ENCODE assay signal across 8 mouse cellular contexts in genomic region chr5:34951161-34951834, GRCm38 (mm10). TPM values are rescaled to one million over a fixed set of nuclear protein-coding genes. Genes with fewer than 3 reads are reported as not detected.
DNase-seq lines count a peak whose midpoint lies in the region; ATAC-seq lines count a peak whose summit lies in the region.

No protein-coding gene starts in this region.

- no peak for ATAC-seq in erythroblast, adult 5-6 weeks (replicated peaks; ENCODE audit: low FRiP score, poor library complexity, severe bottlenecking)
- no peak for ATAC-seq in embryonic facial prominence, embryonic 12.5 days (ENCODE audit: insufficient number of reproducible peaks, insufficient read depth, low FRiP score, low TSS enrichment)
- no peak for ATAC-seq in heart, embryonic 13.5 days (ENCODE audit: extremely low read depth, insufficient number of reproducible peaks, low FRiP score, low TSS enrichment)
- no peak for ATAC-seq in megakaryocyte progenitor cell, adult 5-6 weeks (replicated peaks; ENCODE audit: poor library complexity)

- H3K4me2 ChIP-seq in embryonic facial prominence, embryonic 12.5 days (replicated peaks) = peak overlapping the region; percentile 64
- peak overlapping the region; percentile 80 for H3K4me2 ChIP-seq in heart, embryonic 13.5 days

- 0 out of 2 replicates have a peak overlapping the region, but pooled peaks have one; percentile 97 for H3K9ac ChIP-seq in embryonic facial prominence, embryonic 12.5 days
- H3K9ac ChIP-seq in heart, embryonic 13.5 days = peak overlapping the region; percentile 98

- no peaks in the 10 kb centered on the region for H3K9me3 ChIP-seq in erythroblast, embryonic 14.5 days (ENCODE audit: control insufficient read depth, low read length)
- 0 out of 2 replicates have a peak, but pooled peaks cover 7% of the 10 kb centered on the region for H3K9me3 ChIP-seq in embryonic facial prominence, embryonic 12.5 days
- H3K9me3 ChIP-seq in heart, embryonic 13.5 days = peaks cover 5% of the 10 kb centered on the region; the same call in 1 of the 2 replicates
- no peaks in the 10 kb centered on the region for H3K9me3 ChIP-seq in limb, embryonic 10.5 days (replicated peaks)

- peaks cover 47% of the 10 kb centered on the region for H3K36me3 ChIP-seq in erythroblast, embryonic 14.5 days (ENCODE audit: control insufficient read depth)
- peaks cover 12% of the 10 kb centered on the region for H3K36me3 ChIP-seq in embryonic facial prominence, embryonic 12.5 days
- H3K36me3 ChIP-seq in heart, embryonic 13.5 days = peaks cover 17% of the 10 kb centered on the region
- peaks cover 42% of the 10 kb centered on the region for H3K36me3 ChIP-seq in limb, embryonic 10.5 days

- H3K27ac ChIP-seq in embryonic facial prominence, embryonic 12.5 days = no peak overlapping the region
- 0 out of 2 replicates have a peak overlapping the region, but pooled peaks have one; percentile 24 for H3K27ac ChIP-seq in heart, embryonic 13.5 days (replicated peaks)
- H3K27ac ChIP-seq in limb, embryonic 10.5 days = no peak overlapping the region

- no peaks in the 10 kb centered on the region for H3K27me3 ChIP-seq in erythroblast, embryonic 14.5 days (ENCODE audit: control insufficient read depth)
- no peaks in the 10 kb centered on the region for H3K27me3 ChIP-seq in embryonic facial prominence, embryonic 12.5 days
- no peaks in the 10 kb centered on the region for H3K27me3 ChIP-seq in heart, embryonic 13.5 days (replicated peaks)
- no peaks in the 10 kb centered on the region for H3K27me3 ChIP-seq in limb, embryonic 10.5 days (ENCODE audit: low read depth, poor library complexity, severe bottlenecking)

- peak overlapping the region; percentile 83 for H3K4me3 ChIP-seq in erythroblast, embryonic 14.5 days (replicated peaks)
- H3K4me3 ChIP-seq in embryonic facial prominence, embryonic 12.5 days = peak overlapping the region; percentile 92; the same call in 1 of the 2 replicates
- no peak overlapping the region for H3K4me3 ChIP-seq in heart, embryonic 13.5 days
- H3K4me3 ChIP-seq in limb, embryonic 10.5 days = peak overlapping the region; percentile 94; the same call in 1 of the 2 replicates

- peaks cover 76% of the 10 kb centered on the region for H3K4me1 ChIP-seq in erythroblast, embryonic 14.5 days (ENCODE audit: control insufficient read depth)
- H3K4me1 ChIP-seq in embryonic facial prominence, embryonic 12.5 days = peaks cover 21% of the 10 kb centered on the region
- H3K4me1 ChIP-seq in heart, embryonic 13.5 days = peaks cover 66% of the 10 kb centered on the region
- H3K4me1 ChIP-seq in limb, embryonic 10.5 days = peaks cover 37% of the 10 kb centered on the region

- no peak for DNase-seq in limb, embryonic 10.5 days (ENCODE audit: low spot score)
- no peak for DNase-seq in embryo, embryonic 9.5 days (ENCODE audit: extremely low spot score)
- DNase-seq in testis, postnatal 10 days (ENCODE audit: low spot score) = no peak

- WGBS in embryonic facial prominence, embryonic 12.5 days = 94% methylated on average over 8 of the region's 8 CpGs
- WGBS in heart, embryonic 13.5 days = 89% methylated on average over 8 of the region's 8 CpGs
- WGBS in limb, embryonic 10.5 days = 95% methylated on average over 8 of the region's 8 CpGs

RNA-seq across cellular contexts. Expression of gene Rgs12, which starts 2.1 kb away (rescaled TPM):
- 8.3 and 9.3 TPM in 2 replicates for polyA plus RNA-seq in erythroblast, embryonic 14.5 days (2012)
- total RNA-seq in erythroblast, adult 5-6 weeks (2015; ENCODE audit: low replicate concordance) = 6.7 and 13.6 TPM in 2 replicates
- total RNA-seq in erythroblast, adult 5-6 weeks (2017; ENCODE audit: low replicate concordance) = 23.3 and 25.0 TPM in 2 replicates
- 55.0 and 56.3 TPM in 2 replicates for polyA plus RNA-seq in embryonic facial prominence, embryonic 12.5 days (2016; fragmentation: Nextera tagmentation; extraction: Ambion mirVana)
- polyA plus RNA-seq in heart, embryonic 13.5 days (2015; fragmentation: Nextera tagmentation; extraction: Ambion mirVana) = 28.9 and 30.7 TPM in 2 replicates
- 42.7 and 53.8 TPM in 2 replicates for polyA plus RNA-seq in limb, embryonic 10.5 days (2016; fragmentation: Nextera tagmentation; extraction: Ambion mirVana)
- 9.7 and 12.2 TPM in 2 replicates for total RNA-seq in megakaryocyte progenitor cell, adult 5-6 weeks (2015)
- total RNA-seq in megakaryocyte progenitor cell, adult 5-6 weeks (2017) = 8.3 and 11.8 TPM in 2 replicates

RNA-seq across cellular contexts. Expression of gene Msantd1, which starts 43.5 kb away (rescaled TPM):
- 0.29 and 0.81 TPM in 2 replicates for polyA plus RNA-seq in erythroblast, embryonic 14.5 days (2012)
- not detected in 2 replicates for total RNA-seq in erythroblast, adult 5-6 weeks (2015; ENCODE audit: low replicate concordance)
- 8.2 TPM in 1 of 2 replicates, not detected in the other for total RNA-seq in erythroblast, adult 5-6 weeks (2017; ENCODE audit: low replicate concordance)
- 0.59 and 1.3 TPM in 2 replicates for polyA plus RNA-seq in embryonic facial prominence, embryonic 12.5 days (2016; fragmentation: Nextera tagmentation; extraction: Ambion mirVana)
- 0.52 TPM in 1 of 2 replicates, not detected in the other for polyA plus RNA-seq in heart, embryonic 13.5 days (2015; fragmentation: Nextera tagmentation; extraction: Ambion mirVana)
- polyA plus RNA-seq in limb, embryonic 10.5 days (2016; fragmentation: Nextera tagmentation; extraction: Ambion mirVana) = 0.25 and 0.46 TPM in 2 replicates
- 0.44 and 0.95 TPM in 2 replicates for total RNA-seq in megakaryocyte progenitor cell, adult 5-6 weeks (2015)
- total RNA-seq in megakaryocyte progenitor cell, adult 5-6 weeks (2017) = 0.08 and 0.30 TPM in 2 replicates
